Mouse (Mus musculus): Measurements from ENCODE around the gene Grin1.

Gene Grin1

GRCm38 (mm10) chr2:25246183-25247072, 72.6 kb downstream of the Grin1 start, which contains the start of gene AL732309.1:
Gene AL732309.1 (minus strand): TSS chr2:25246863.
- peak; percentile 60 for DNase-seq

- DNase-seq: peak; percentile 52
Observed at GRCm38 (mm10) chr2:25244144-25244543, 74.8 kb downstream of the Grin1 start.

DNA sequence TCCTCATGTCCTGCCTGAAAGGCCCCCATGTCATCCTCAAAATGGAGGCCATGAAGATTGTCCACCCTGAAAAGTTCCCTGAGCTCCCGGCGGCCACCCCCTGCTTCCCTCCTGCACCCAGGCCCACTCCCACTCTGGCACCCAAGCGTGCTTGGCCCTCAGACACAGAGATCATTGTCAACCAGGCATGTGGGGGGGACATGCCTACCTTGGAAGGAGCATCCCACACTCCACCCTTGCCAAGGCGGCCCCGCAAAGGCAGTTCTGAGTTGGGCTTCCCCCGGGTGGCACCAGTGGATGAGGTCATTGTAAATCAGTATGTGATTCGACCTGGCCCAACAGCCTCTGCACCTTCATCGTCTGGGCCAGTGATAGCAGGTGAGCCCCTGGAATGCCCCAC, 75.6 kb downstream of the Grin1 start:
- no peak for DNase-seq

- no peak for DNase-seq
Observed at GRCm38 (mm10) chr2:25242101-25242506, 76.9 kb downstream of the Grin1 start, which contains the start of the genes Rnf208 and Cysrt1. Gene Rnf208 (plus strand): TSS chr2:25242255. Gene Cysrt1 (minus strand): TSS chr2:25242452.

- DNase-seq: no peak
Observed at GRCm38 (mm10) chr2:25241438-25241775, 77.6 kb downstream of the Grin1 start.
